Mouse (Mus musculus) thymus, adult 2 months (tissue): ENCODE measurements around the gene Pax8.

Source experiments
- CTCF ChIP-seq: fragments of 200-500 bp; IDR thresholded peaks from 2 replicates; pipeline ENCODE4 v1.5.1; 2012; ENCODE audit warnings: mild to moderate bottlenecking, control low read depth, low read length, moderate library complexity, borderline replicate concordance; ENCODE audit not compliant: control insufficient read depth, poor library complexity, insufficient read depth; ENCODE audit errors: extremely low read depth
- POLR2A ChIP-seq: fragments of 200-500 bp; IDR thresholded peaks from 2 replicates; pipeline ENCODE4 v1.6.1; 2012; ENCODE audit warnings: mild to moderate bottlenecking, low read length, control low read depth, moderate library complexity; ENCODE audit not compliant: control insufficient read depth, poor library complexity, insufficient read depth; ENCODE audit errors: extremely low read depth

GRCm38 (mm10) chr2:24417564-24417963 is 57.8 kb downstream of the Pax8 start:
- TF ChIP-seq CTCF (no peak), POLR2A (no peak)
